Mouse (Mus musculus) G1E-ER4 (cell line): ENCODE data around the gene Tuba8. TPM values are rescaled to one million over a fixed set of nuclear protein-coding genes. Genes with fewer than 3 reads are reported as not detected.

Experiments used
- GATA1 ChIP-seq: IDR thresholded peaks from one replicate; pipeline ENCODE4 v1.8.0; 2012; ENCODE audit warnings: low read length, inconsistent platforms
- polyA plus RNA-seq: library from polyadenylated mRNA; stranded (reverse); fragments of >175 nt; gene quantifications from 2 replicates; pipeline ENCODE4 v1.2.3, GENCODE M21; 2012

Tuba8 gene
- polyA plus RNA-seq, 1 experiment: not detected

GRCm38 (mm10) chr6:121245127-121246036, 34.9 kb downstream of the Tuba8 start, which contains the start of gene Usp18:
Gene Usp18, plus strand, starts transcription at chr6:121245906.
- TF ChIP-seq GATA1: no peak

DNA sequence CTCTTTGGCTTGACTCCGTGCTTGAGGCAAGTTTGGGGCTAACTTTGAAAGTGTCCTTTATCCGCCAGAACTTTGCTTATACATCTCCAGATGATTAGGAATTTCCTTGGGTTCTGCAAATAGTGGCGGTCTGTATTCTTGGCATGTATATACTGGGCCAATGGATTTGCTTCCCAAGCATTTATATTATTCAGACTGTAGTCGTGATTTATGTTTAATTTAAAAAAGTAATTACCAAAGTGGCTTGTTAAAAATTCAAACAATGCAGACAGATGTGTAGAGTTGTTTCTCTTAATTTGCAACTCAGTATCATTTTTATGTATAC, 35.5 kb downstream of the Tuba8 start:
- TF ChIP-seq GATA1: no peak

DNA sequence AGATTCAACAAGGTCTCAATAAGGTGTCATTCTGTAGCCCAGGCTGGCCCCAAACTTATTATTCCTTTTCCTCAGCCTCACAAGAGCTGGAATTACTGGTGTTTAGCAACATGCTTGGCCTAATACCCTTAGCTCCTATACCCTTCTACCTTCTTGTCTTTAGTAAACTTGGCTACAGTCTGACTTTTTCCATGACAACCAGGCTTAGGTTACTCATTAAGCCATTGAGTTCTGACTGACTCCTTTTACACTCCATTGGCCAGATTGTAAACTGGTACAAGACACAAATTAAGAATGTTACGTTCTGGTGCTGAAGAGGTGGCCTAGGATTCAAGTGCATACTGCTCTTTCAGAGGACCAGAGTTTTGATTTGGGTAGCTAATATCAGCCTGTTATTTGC, 39.9 kb downstream of the Tuba8 start:
- no peak for TF ChIP-seq GATA1

DNA sequence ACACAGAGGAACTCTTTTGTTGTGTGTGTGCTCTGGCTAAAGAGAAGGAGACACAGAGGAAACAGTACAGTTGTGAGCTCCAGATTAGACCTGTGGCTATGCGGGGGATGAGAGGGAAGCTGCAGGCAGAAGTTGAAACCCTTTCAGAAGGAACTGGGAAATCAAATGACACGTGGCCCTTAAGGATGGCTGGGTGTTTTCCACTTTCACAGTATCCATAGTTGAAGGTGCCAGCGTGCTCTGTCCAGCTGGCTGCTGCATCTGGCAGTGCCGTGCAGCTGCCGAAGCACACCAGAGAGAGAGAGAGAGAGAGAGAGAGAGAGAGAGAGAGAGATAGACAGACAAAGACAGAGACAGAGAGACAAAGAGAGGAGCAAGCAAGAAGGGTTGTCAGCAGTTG, 40.8 kb downstream of the Tuba8 start:
- TF ChIP-seq GATA1: no peak

GRCm38 (mm10) chr6:121260548-121260947, 50.1 kb downstream of the Tuba8 start:
- no peak for TF ChIP-seq GATA1

- no peak for TF ChIP-seq GATA1
These were observed 50.7 kb downstream of the Tuba8 start for GRCm38 (mm10) chr6:121261233-121261632.

DNA sequence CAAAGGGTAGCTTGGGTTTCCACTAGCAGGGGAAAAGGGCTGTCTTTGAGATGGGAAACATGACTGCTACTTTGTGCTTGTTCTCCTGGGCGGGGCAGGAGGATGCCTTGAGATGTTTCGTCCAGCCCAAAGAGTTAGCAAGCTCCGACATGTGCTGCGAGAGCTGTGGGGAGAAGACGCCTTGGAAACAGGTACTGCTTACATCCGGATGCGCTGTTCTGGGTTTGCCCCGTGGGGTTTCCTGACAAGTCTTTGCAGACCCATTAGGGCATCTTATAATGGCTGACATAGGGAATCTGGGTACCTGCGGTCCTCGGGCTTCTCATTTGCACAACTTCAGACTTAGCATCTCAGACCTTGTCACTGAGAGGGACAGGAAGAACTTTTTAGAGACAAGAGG, 51.5 kb downstream of the Tuba8 start:
- no peak for TF ChIP-seq GATA1

DNA sequence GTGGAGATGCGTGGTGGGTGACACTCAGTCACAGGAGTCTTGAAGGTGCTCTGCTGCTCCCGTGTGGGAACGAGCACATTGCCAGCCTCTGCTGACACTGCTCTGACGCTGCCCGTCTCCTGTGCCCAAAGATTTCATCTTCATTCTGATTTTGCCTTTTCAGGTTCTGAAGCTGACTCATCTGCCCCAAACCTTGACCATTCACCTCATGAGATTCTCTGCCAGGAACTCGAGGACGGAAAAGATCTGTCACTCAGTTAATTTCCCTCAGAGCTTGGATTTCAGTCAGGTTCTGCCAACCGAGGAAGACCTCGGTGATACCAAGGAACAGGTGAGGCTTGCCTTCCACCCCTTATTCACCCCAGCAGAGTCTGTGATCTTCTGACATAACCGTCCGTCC, 52.0 kb downstream of the Tuba8 start:
- no peak for TF ChIP-seq GATA1

DNA sequence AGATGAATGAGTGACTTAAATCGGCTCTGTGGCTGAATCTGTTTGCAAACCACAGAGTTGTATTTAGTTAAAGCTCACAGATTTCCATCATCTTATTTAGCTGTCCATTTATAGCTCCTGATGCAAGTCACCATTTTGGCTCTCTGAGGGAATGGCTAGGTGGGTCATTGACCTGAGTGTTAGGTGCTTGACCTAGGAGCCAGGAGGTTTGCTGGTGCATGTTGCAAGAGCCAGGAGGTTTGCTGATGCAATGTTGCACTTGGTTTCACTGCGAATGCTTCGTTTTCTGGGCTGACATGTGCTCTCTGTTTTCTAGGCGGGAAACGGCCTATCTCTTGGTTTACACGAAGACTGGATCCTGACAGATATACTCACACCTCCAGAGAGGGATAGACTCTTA, 59.7 kb downstream of the Tuba8 start:
- TF ChIP-seq GATA1: no peak

DNA sequence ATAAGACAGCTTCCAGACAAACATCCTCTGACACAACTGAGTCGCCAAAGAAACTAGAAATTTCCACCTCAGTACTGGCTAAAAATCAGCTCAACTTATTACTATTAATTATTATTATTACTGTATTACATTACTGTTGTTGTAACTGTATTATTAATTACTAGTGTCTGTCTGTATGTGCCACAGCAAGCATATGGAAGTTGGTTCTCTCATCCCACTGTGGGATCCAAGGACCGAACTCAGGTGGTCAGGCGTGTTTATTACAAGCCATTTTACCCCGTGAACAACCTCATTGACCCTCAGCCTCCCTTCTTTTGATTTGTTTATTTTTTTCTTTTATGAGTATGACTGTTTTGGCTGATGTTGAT, 61.2 kb downstream of the Tuba8 start:
- no peak for TF ChIP-seq GATA1

DNA sequence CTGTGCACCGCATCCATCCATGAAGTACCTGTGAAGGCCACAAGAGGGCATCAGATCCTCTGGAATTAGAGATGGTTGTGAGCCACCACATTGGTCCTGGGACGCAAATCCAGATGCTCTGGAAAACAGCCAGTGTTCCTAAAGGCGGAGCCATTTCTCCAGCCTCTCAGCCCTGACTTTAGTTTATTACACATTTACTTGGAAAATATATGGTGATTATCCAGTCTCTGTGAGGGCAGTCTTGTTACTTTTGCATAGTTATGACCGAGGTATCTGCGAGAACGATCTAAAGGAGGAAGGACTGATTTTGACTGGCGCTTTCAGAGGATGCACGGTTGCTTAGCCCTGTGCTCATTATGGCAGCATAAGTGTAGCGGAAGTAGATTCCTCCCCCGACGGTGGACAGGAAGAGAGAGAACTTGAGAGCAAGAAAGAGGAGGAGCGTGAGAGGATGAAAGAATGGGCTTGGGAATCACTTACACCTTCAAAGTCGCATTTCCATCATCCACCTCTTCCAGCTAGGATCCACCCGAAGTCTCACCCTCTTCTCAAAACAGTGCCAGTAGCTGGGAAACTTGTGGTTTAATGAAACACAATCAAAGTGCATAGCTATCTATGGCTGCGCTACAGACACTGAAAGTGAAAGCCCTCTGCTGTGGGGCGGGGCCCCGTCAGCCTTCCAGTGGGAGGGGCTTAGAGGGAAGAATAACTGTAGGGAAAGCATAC, 61.7 kb downstream of the Tuba8 start:
- no peak for TF ChIP-seq GATA1

- no peak for TF ChIP-seq GATA1
These were observed 63.9 kb downstream of the Tuba8 start for GRCm38 (mm10) chr6:121274356-121274755.

Other genes starting within 250 kb of the Tuba8 start
- gene Mical3, start 79.7 kb upstream of the Tuba8 start, polyA plus RNA-seq: 48.1 and 48.7 TPM in 2 replicates
- gene Pex26, start 27.0 kb upstream of the Tuba8 start, polyA plus RNA-seq: 5.6 and 7.6 TPM in 2 replicates
- gene Usp18, start 35.2 kb downstream of the Tuba8 start, polyA plus RNA-seq: 0.08 and 0.13 TPM in 2 replicates
- gene Slc6a13, start 89.5 kb downstream of the Tuba8 start, polyA plus RNA-seq: 5.4 and 7.9 TPM in 2 replicates
- gene Slc6a12, start 132.4 kb downstream of the Tuba8 start, polyA plus RNA-seq: not detected in 2 replicates